Mouse (Mus musculus): ENCODE results near the gene Ttc23l. TPM values are rescaled to one million over a fixed set of nuclear protein-coding genes. Genes with fewer than 3 reads are reported as not detected.

The Ttc23l gene
- not detected in 2 replicates for polyA plus RNA-seq (2011; ENCODE audit: insufficient read length, low read depth, missing spikeins)

GRCm38 (mm10) chr15:10558465-10558864 lies at the start of gene Ttc23l:
Gene Ttc23l, minus strand, starts transcription at chr15:10558668.
- TF ChIP-seq POLR2A (IDR thresholded peaks at IDR 0.05; ENCODE audit: low read depth, low read length): no peak
- no peak for TF ChIP-seq CTCF (IDR thresholded peaks at IDR 0.05; ENCODE audit: borderline replicate concordance, insufficient read depth, low read length)
- no peak within 1 kb of the TSS for H3K4me3 ChIP-seq (ENCODE audit: insufficient read depth, low read length)
- no peak within 1 kb of the TSS for H3K27ac ChIP-seq (ENCODE audit: insufficient read depth, low read length)
- H3K4me1 ChIP-seq (ENCODE audit: control insufficient read depth, insufficient read depth, low read length): no peaks in the 10 kb centered on the region

- peak overlapping the region; percentile 33; the same call in 1 of the 2 replicates for H3K27ac ChIP-seq (ENCODE audit: insufficient read depth, low read length)
Observed at GRCm38 (mm10) chr15:10599413-10599812, 40.9 kb upstream of the Ttc23l start.

GRCm38 (mm10) chr15:10598259-10599225 lies 40.1 kb upstream of the Ttc23l start:
- no peak overlapping the region for H3K4me3 ChIP-seq (ENCODE audit: insufficient read depth, low read length)
- TF ChIP-seq CTCF (IDR thresholded peaks at IDR 0.05; ENCODE audit: borderline replicate concordance, insufficient read depth, low read length): no peak
- TF ChIP-seq POLR2A (IDR thresholded peaks at IDR 0.05; ENCODE audit: low read depth, low read length): no peak
- H3K4me1 ChIP-seq (ENCODE audit: control insufficient read depth, insufficient read depth, low read length): peaks cover 18% of the 10 kb centered on the region

More at GRCm38 (mm10) chr15:10599413-10599812, 40.9 kb upstream of the Ttc23l start:
- peaks cover 18% of the 10 kb centered on the region for H3K4me1 ChIP-seq (ENCODE audit: control insufficient read depth, insufficient read depth, low read length)
- TF ChIP-seq CTCF (IDR thresholded peaks at IDR 0.05; ENCODE audit: borderline replicate concordance, insufficient read depth, low read length) (no peak), POLR2A (IDR thresholded peaks at IDR 0.05; ENCODE audit: low read depth, low read length) (no peak)
- H3K4me3 ChIP-seq (ENCODE audit: insufficient read depth, low read length): no peak overlapping the region

GRCm38 (mm10) chr15:10596871-10597270 lies 38.4 kb upstream of the Ttc23l start:
- TF ChIP-seq POLR2A (IDR thresholded peaks at IDR 0.05; ENCODE audit: low read depth, low read length): no peak
- TF ChIP-seq CTCF (IDR thresholded peaks at IDR 0.05; ENCODE audit: borderline replicate concordance, insufficient read depth, low read length): no peak

More at GRCm38 (mm10) chr15:10598259-10599225, 40.1 kb upstream of the Ttc23l start:
- H3K27ac ChIP-seq (ENCODE audit: insufficient read depth, low read length): peak overlapping the region; percentile 76; the same call in 1 of the 2 replicates

GRCm38 (mm10) chr15:10595408-10595807 lies 36.9 kb upstream of the Ttc23l start:
- no peak overlapping the region for H3K27ac ChIP-seq (ENCODE audit: insufficient read depth, low read length)
- TF ChIP-seq POLR2A (IDR thresholded peaks at IDR 0.05; ENCODE audit: low read depth, low read length) (no peak), CTCF (IDR thresholded peaks at IDR 0.05; ENCODE audit: borderline replicate concordance, insufficient read depth, low read length) (no peak)

More at GRCm38 (mm10) chr15:10596871-10597270, 38.4 kb upstream of the Ttc23l start:
- no peak overlapping the region for H3K4me3 ChIP-seq (ENCODE audit: insufficient read depth, low read length)
- H3K27ac ChIP-seq (ENCODE audit: insufficient read depth, low read length): no peak overlapping the region
- H3K4me1 ChIP-seq (ENCODE audit: control insufficient read depth, insufficient read depth, low read length): peaks cover 22% of the 10 kb centered on the region

GRCm38 (mm10) chr15:10594910-10595309 lies 36.4 kb upstream of the Ttc23l start:
- Histone ChIP-seq H3K4me1 (ENCODE audit: control insufficient read depth, insufficient read depth, low read length) (peaks cover 20% of the 10 kb centered on the region), H3K4me3 (ENCODE audit: insufficient read depth, low read length) (no peak overlapping the region), H3K27ac (ENCODE audit: insufficient read depth, low read length) (peak overlapping the region; percentile 12; the same call in 1 of the 2 replicates)
- no peak for TF ChIP-seq CTCF (IDR thresholded peaks at IDR 0.05; ENCODE audit: borderline replicate concordance, insufficient read depth, low read length)
- TF ChIP-seq POLR2A (IDR thresholded peaks at IDR 0.05; ENCODE audit: low read depth, low read length): no peak

More at GRCm38 (mm10) chr15:10595408-10595807, 36.9 kb upstream of the Ttc23l start:
- H3K4me3 ChIP-seq (ENCODE audit: insufficient read depth, low read length): no peak overlapping the region
- peaks cover 22% of the 10 kb centered on the region for H3K4me1 ChIP-seq (ENCODE audit: control insufficient read depth, insufficient read depth, low read length)

GRCm38 (mm10) chr15:10593094-10593493 lies 34.6 kb upstream of the Ttc23l start:
- H3K27ac ChIP-seq (ENCODE audit: insufficient read depth, low read length): peak overlapping the region; percentile 19; the same call in 1 of the 2 replicates
- no peak for TF ChIP-seq POLR2A (IDR thresholded peaks at IDR 0.05; ENCODE audit: low read depth, low read length)
- TF ChIP-seq CTCF (IDR thresholded peaks at IDR 0.05; ENCODE audit: borderline replicate concordance, insufficient read depth, low read length): no peak
- H3K4me1 ChIP-seq (ENCODE audit: control insufficient read depth, insufficient read depth, low read length): peaks cover 13% of the 10 kb centered on the region
- H3K4me3 ChIP-seq (ENCODE audit: insufficient read depth, low read length): no peak overlapping the region

- H3K4me1 ChIP-seq (ENCODE audit: control insufficient read depth, insufficient read depth, low read length): no peaks in the 10 kb centered on the region; the same call in 1 of the 2 replicates
- no peak overlapping the region for H3K4me3 ChIP-seq (ENCODE audit: insufficient read depth, low read length)
- TF ChIP-seq POLR2A (IDR thresholded peaks at IDR 0.05; ENCODE audit: low read depth, low read length) (no peak), CTCF (IDR thresholded peaks at IDR 0.05; ENCODE audit: borderline replicate concordance, insufficient read depth, low read length) (no peak)
- H3K27ac ChIP-seq (ENCODE audit: insufficient read depth, low read length): no peak overlapping the region
Observed at GRCm38 (mm10) chr15:10586565-10586964, 28.1 kb upstream of the Ttc23l start.

GRCm38 (mm10) chr15:10584359-10585187 lies 26.1 kb upstream of the Ttc23l start:
- no peak overlapping the region for H3K27ac ChIP-seq (ENCODE audit: insufficient read depth, low read length)
- no peak overlapping the region for H3K4me3 ChIP-seq (ENCODE audit: insufficient read depth, low read length)
- TF ChIP-seq CTCF (IDR thresholded peaks at IDR 0.05; ENCODE audit: borderline replicate concordance, insufficient read depth, low read length) (no peak), POLR2A (IDR thresholded peaks at IDR 0.05; ENCODE audit: low read depth, low read length) (no peak)
- no peaks in the 10 kb centered on the region for H3K4me1 ChIP-seq (ENCODE audit: control insufficient read depth, insufficient read depth, low read length)

All from embryonic fibroblast, embryonic 13.5 days (primary cell).